Mouse (Mus musculus): Measurements from ENCODE around the gene Ndufaf3. TPM values are rescaled to one million over a fixed set of nuclear protein-coding genes. Genes with fewer than 3 reads are reported as not detected.

The Ndufaf3 gene
- polyA plus RNA-seq, 1 experiment: 23.0 TPM

- Histone ChIP-seq H3K4me1 (ENCODE audit: control insufficient read depth, insufficient read depth, low read length) (peaks cover 3% of the 10 kb centered on the region), H3K27ac (ENCODE audit: control insufficient read depth, insufficient read depth, low read depth, low read length, poor library complexity) (no peak overlapping the region)
- TF ChIP-seq CTCF (IDR thresholded peaks at IDR 0.05; ENCODE audit: control insufficient read depth, insufficient read depth, low read length) (no peak), POLR2A (IDR thresholded peaks at IDR 0.05; ENCODE audit: borderline replicate concordance, control insufficient read depth, low read depth, low read length) (no peak)
Measured at GRCm38 (mm10) chr9:108575321-108576297, 8.4 kb upstream of the Ndufaf3 start.

GRCm38 (mm10) chr9:108574921-108575320 is 7.7 kb upstream of the Ndufaf3 start:
- 78% methylated on average over 12 of the region's 12 CpGs for WGBS
- peaks cover 4% of the 10 kb centered on the region for H3K4me1 ChIP-seq (ENCODE audit: control insufficient read depth, insufficient read depth, low read length)

More at GRCm38 (mm10) chr9:108575321-108576297, 8.4 kb upstream of the Ndufaf3 start:
- no peak overlapping the region for H3K4me3 ChIP-seq (replicated peaks; ENCODE audit: control insufficient read depth, low read depth, low read length)
- WGBS: 89% methylated on average over 37 of the region's 37 CpGs

DNA sequence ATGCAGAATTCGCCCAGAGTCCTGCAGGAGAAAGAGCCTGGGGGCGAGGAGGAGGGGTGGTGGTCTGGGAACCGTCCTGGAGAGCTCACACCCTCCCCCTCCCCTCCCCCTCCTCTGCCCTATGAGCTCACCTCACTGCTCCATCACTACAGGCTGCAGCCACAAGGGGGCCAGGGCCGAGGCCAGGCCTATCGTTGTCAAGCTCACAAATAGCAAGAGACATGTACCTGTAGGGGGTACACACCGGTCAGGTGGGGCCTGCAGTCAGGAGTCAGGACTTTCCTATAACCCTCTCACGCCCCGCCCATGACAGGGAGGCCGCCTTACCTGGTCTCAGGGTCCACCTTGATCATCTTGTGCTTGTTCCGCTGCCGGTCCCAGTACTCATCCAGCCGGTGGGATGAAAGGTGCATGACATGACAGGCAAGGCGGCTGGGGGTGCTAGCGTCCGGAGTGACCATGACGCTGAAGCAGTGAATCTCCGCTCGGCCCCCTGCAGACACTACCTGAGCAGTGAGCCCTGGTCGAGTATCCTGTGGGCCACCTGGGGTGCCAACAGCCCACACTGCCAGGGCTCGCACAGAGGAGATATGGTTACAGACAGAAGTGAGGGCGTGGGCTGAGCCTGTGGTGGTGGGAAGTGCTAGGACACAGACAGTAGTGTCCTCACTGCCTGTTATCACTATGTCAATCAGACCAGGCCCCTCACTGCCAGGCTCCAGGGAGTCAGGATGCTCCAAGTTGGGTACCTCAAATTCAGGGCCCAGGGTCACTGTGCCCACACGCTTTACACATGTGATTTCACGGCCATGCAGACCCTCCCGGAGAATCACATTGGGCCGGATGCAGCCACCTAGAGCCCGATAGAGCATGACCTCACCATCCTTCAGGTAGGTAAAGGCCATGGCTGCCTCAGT is 6.8 kb upstream of the Ndufaf3 start:
- Histone ChIP-seq H3K27ac (ENCODE audit: control insufficient read depth, insufficient read depth, low read depth, low read length, poor library complexity) (no peak overlapping the region), H3K4me1 (ENCODE audit: control insufficient read depth, insufficient read depth, low read length) (peaks cover 4% of the 10 kb centered on the region), H3K4me3 (replicated peaks; ENCODE audit: control insufficient read depth, low read depth, low read length) (no peak overlapping the region)
- WGBS: 75% methylated on average over 26 of the region's 26 CpGs
- TF ChIP-seq CTCF (IDR thresholded peaks at IDR 0.05; ENCODE audit: control insufficient read depth, insufficient read depth, low read length) (peak; percentile 54; the same call in 1 of the 2 replicates), POLR2A (IDR thresholded peaks at IDR 0.05; ENCODE audit: borderline replicate concordance, control insufficient read depth, low read depth, low read length) (no peak)

More at GRCm38 (mm10) chr9:108574921-108575320, 7.7 kb upstream of the Ndufaf3 start:
- Histone ChIP-seq H3K27ac (ENCODE audit: control insufficient read depth, insufficient read depth, low read depth, low read length, poor library complexity) (no peak overlapping the region), H3K4me3 (replicated peaks; ENCODE audit: control insufficient read depth, low read depth, low read length) (no peak overlapping the region)
- TF ChIP-seq CTCF (IDR thresholded peaks at IDR 0.05; ENCODE audit: control insufficient read depth, insufficient read depth, low read length) (no peak), POLR2A (IDR thresholded peaks at IDR 0.05; ENCODE audit: borderline replicate concordance, control insufficient read depth, low read depth, low read length) (no peak)

DNA sequence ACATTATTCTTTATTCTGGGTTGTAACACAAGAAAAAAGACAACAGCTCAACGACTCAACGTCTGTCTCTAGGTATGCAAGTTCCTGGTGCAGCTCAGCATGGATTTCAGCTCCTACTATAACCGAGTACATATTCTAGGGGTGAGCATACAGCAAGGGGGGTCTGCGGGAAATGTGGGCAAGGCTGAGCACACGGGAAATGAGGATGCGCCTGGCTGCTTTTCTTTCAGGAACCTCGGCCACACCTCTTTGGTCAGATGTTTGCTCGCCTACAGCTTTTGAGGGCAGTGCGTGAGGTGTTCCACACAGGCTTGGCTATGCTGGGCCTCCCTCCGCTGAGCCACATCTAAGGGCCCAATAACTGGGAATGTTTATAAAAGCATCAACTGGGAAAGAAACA is 5.1 kb upstream of the Ndufaf3 start:
- TF ChIP-seq CTCF (IDR thresholded peaks at IDR 0.05; ENCODE audit: control insufficient read depth, insufficient read depth, low read length) (no peak), POLR2A (IDR thresholded peaks at IDR 0.05; ENCODE audit: borderline replicate concordance, control insufficient read depth, low read depth, low read length) (no peak)
- no peak overlapping the region for H3K27ac ChIP-seq (ENCODE audit: control insufficient read depth, insufficient read depth, low read depth, low read length, poor library complexity)
- H3K4me1 ChIP-seq (ENCODE audit: control insufficient read depth, insufficient read depth, low read length): peaks cover 6% of the 10 kb centered on the region; the same call in 1 of the 2 replicates

DNA sequence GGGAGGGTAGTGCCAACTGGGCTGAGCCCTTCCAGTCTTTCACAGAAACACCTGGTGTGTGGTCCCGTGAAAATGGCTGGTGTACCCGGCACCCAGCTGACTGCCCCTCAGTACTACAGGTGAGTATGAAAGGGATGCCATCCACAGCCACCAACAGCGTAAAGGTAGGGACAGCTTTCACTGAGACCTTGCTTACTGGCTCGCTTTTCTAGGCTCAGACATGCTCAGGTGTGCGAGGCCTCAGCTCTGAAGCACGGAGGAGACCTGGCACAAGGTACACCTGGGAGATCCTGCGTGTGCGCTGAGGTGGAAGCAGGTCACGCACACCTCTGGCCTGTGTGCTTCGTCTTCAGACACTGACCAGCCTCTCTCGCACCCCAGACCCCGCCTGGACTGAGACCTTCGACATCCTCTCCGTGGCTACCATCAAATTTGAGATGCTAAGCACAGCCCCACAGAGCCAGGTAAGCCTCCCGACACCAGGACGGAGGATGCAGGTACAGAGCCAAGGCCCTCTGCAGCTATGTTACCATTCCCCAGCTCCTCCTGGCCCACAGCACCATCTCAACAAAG is 4.3 kb upstream of the Ndufaf3 start:
- WGBS: 91% methylated on average over 16 of the region's 16 CpGs
- peaks cover 6% of the 10 kb centered on the region; the same call in 1 of the 2 replicates for H3K4me1 ChIP-seq (ENCODE audit: control insufficient read depth, insufficient read depth, low read length)
- TF ChIP-seq CTCF (IDR thresholded peaks at IDR 0.05; ENCODE audit: control insufficient read depth, insufficient read depth, low read length): no peak
- TF ChIP-seq POLR2A (IDR thresholded peaks at IDR 0.05; ENCODE audit: borderline replicate concordance, control insufficient read depth, low read depth, low read length): no peak
- no peak overlapping the region for H3K27ac ChIP-seq (ENCODE audit: control insufficient read depth, insufficient read depth, low read depth, low read length, poor library complexity)
- H3K4me3 ChIP-seq (replicated peaks; ENCODE audit: control insufficient read depth, low read depth, low read length): no peak overlapping the region

More for the DNA sequence above, 5.1 kb upstream of the Ndufaf3 start:
- H3K4me3 ChIP-seq (replicated peaks; ENCODE audit: control insufficient read depth, low read depth, low read length): no peak overlapping the region
- 78% methylated on average over 10 of the region's 10 CpGs for WGBS

- WGBS: under 1% methylated on average over 40 of the region's 40 CpGs
- Histone ChIP-seq H3K4me1 (ENCODE audit: control insufficient read depth, insufficient read depth, low read length) (peaks cover 10% of the 10 kb centered on the region; the same call in 1 of the 2 replicates), H3K27ac (ENCODE audit: control insufficient read depth, insufficient read depth, low read depth, low read length, poor library complexity) (peak overlapping the region; percentile 65), H3K4me3 (replicated peaks; ENCODE audit: control insufficient read depth, low read depth, low read length) (peak overlapping the region; percentile 86)
- TF ChIP-seq CTCF (IDR thresholded peaks at IDR 0.05; ENCODE audit: control insufficient read depth, insufficient read depth, low read length) (peak; percentile 87), POLR2A (IDR thresholded peaks at IDR 0.05; ENCODE audit: borderline replicate concordance, control insufficient read depth, low read depth, low read length) (no peak)
Measured at GRCm38 (mm10) chr9:108570207-108570896, 3.1 kb upstream of the Ndufaf3 start.
